Mouse (Mus musculus) embryonic facial prominence, embryonic 11.5 days (tissue): Measurements from ENCODE around the gene Hpn. TPM values are rescaled to one million over a fixed set of nuclear protein-coding genes. Genes with fewer than 3 reads are reported as not detected.
A peak's percentile ranks its signal among the peaks of the same experiment; 100 is the strongest.

ENCODE experiments used
- ATAC-seq: fragments of 200-750 bp; cut with Nextera tagmentation; replicated peaks from 2 replicates; pipeline ENCODE4 v1.8.0; 2017; ENCODE audit warnings: low read depth; ENCODE audit not compliant: insufficient number of reproducible peaks, low FRiP score, low TSS enrichment
- DNase-seq: peaks from one replicate; pipeline ENCODE4 v3.0.0-alpha.2; 2015; ENCODE audit warnings: low spot score
- H3K27ac ChIP-seq: fragments of 300-500 bp; sonication (generic); replicated peaks from 2 replicates; pipeline ENCODE4 v1.5.1; 2014; ENCODE audit warnings: mild to moderate bottlenecking, low read depth, low read length, control low read depth
- H3K27me3 ChIP-seq: fragments of 300-500 bp; sonication (generic); 2 replicates; pipeline ENCODE4 v1.6.1; 2014; ENCODE audit warnings: mild to moderate bottlenecking, low read length, moderate library complexity, mixed read lengths; ENCODE audit not compliant: control insufficient read depth, insufficient read depth
- H3K36me3 ChIP-seq: fragments of 300-500 bp; sonication (generic); replicated peaks from 2 replicates; pipeline ENCODE4 v1.6.1; 2014; ENCODE audit warnings: low read depth, mild to moderate bottlenecking, low read length, moderate library complexity, mixed read lengths; ENCODE audit not compliant: control insufficient read depth, insufficient read depth
- H3K4me1 ChIP-seq: fragments of 300-500 bp; sonication (generic); 2 replicates; pipeline ENCODE4 v1.6.1; 2014; ENCODE audit warnings: low read length, mixed read lengths; ENCODE audit not compliant: control insufficient read depth, insufficient read depth
- H3K4me2 ChIP-seq: fragments of 300-500 bp; sonication (generic); 2 replicates; pipeline ENCODE4 v1.6.1; 2014; ENCODE audit warnings: low read depth, mild to moderate bottlenecking, control low read depth, low read length, moderate library complexity
- H3K4me3 ChIP-seq: fragments of 300-500 bp; sonication (generic); 2 replicates; pipeline ENCODE4 v1.5.1; 2014; ENCODE audit warnings: low read depth, low read length, control low read depth
- H3K9ac ChIP-seq: fragments of 300-500 bp; sonication (generic); replicated peaks from 2 replicates; pipeline ENCODE4 v1.6.1; 2014; ENCODE audit warnings: mild to moderate bottlenecking, control low read depth, low read length
- H3K9me3 ChIP-seq: fragments of 300-500 bp; sonication (generic); replicated peaks from 2 replicates; pipeline ENCODE4 v1.6.1; 2016; ENCODE audit warnings: mild to moderate bottlenecking, low read length, inconsistent platforms, mixed read lengths; ENCODE audit not compliant: control insufficient read depth
- WGBS: fragments of 180-500 bp; shearing (Covaris S2); extraction: QIAGEN DNeasy Blood & Tissue Kit; methylation state at CpG from one replicate; pipeline ENCODE4 v1.1.7; 2014; 5-methylcytosine and 5-hydroxymethylcytosine counted together
- polyA plus RNA-seq: library from polyadenylated mRNA; unstranded; fragments of >200 nt; fragmentation: Nextera tagmentation; extraction: Ambion mirVana; gene quantifications from 2 replicates; pipeline ENCODE4 v1.2.1, GENCODE M21; 2014

Hpn gene
- polyA plus RNA-seq, 1 experiment from 2014 or later = 2.2 TPM

- peak; percentile 68 for DNase-seq
- H3K27ac ChIP-seq = no peak overlapping the region
- 16% methylated on average over 5 of the region's 5 CpGs for WGBS
- H3K4me1 ChIP-seq = peaks cover 9% of the 10 kb centered on the region
- H3K4me2 ChIP-seq = no peak overlapping the region; the same call in 1 of the 2 replicates
- no peaks in the 10 kb centered on the region for H3K9me3 ChIP-seq
- H3K4me3 ChIP-seq = peak overlapping the region; percentile 18
- ATAC-seq = no peak
- peaks cover 46% of the 10 kb centered on the region for H3K27me3 ChIP-seq
- H3K36me3 ChIP-seq = no peaks in the 10 kb centered on the region
- no peak overlapping the region for H3K9ac ChIP-seq
Measured at GRCm38 (mm10) chr7:31049135-31049845, 65.8 kb downstream of the Hpn start.

Other genes starting within 250 kb of the Hpn start
- not detected in 2 replicates for gene Cd22, start 234.9 kb downstream of the Hpn start, polyA plus RNA-seq
- 0.17 and 0.42 TPM in 2 replicates for gene Mag, start 200.4 kb downstream of the Hpn start, polyA plus RNA-seq
- not detected in 2 replicates for gene Hamp2, start 190.6 kb downstream of the Hpn start, polyA plus RNA-seq
- not detected in 2 replicates for gene Hamp, start 171.3 kb downstream of the Hpn start, polyA plus RNA-seq
- 21.9 and 25.9 TPM in 2 replicates for gene Usf2, start 158.5 kb downstream of the Hpn start, polyA plus RNA-seq
- gene Lsr, start 141.8 kb downstream of the Hpn start, polyA plus RNA-seq = 18.9 and 20.5 TPM in 2 replicates
- gene Fam187b, start 141.5 kb downstream of the Hpn start, polyA plus RNA-seq = 1.6 and 1.8 TPM in 2 replicates
- gene Fxyd5, start 72.8 kb downstream of the Hpn start, polyA plus RNA-seq = 10.3 and 12.5 TPM in 2 replicates
- gene Fxyd7, start 63.8 kb downstream of the Hpn start, polyA plus RNA-seq = 8.7 and 11.2 TPM in 2 replicates
- 11.8 and 12.0 TPM in 2 replicates for gene Fxyd1, start 58.1 kb downstream of the Hpn start, polyA plus RNA-seq
- gene Lgi4, start 55.9 kb downstream of the Hpn start, polyA plus RNA-seq = 1.2 and 1.5 TPM in 2 replicates
- gene Fxyd3, start 38.6 kb downstream of the Hpn start, polyA plus RNA-seq = 11.8 TPM in 2 replicates
- gene Scn1b, start 11.7 kb upstream of the Hpn start, polyA plus RNA-seq = 0.81 and 0.96 TPM in 2 replicates
- gene Gramd1a, start 40.6 kb upstream of the Hpn start, polyA plus RNA-seq = 76.7 and 76.8 TPM in 2 replicates
- gene Scgb2b2, start 175.2 kb upstream of the Hpn start, polyA plus RNA-seq = not detected in 2 replicates
- not detected in 2 replicates for gene Scgb1b2, start 176.5 kb upstream of the Hpn start, polyA plus RNA-seq
- not detected in 2 replicates for gene Scgb2b3, start 246.8 kb upstream of the Hpn start, polyA plus RNA-seq